Mouse (Mus musculus) limb, embryonic 12.5 days (tissue): ENCODE measurements around the gene Atp8a2. TPM values are rescaled to one million over a fixed set of nuclear protein-coding genes. Genes with fewer than 3 reads are reported as not detected.
"Not testable (repeated sequence)": the region's sequence is repeated elsewhere in the genome, so short reads cannot be mapped to it uniquely, and the experiment has no call there.

ENCODE experiments used
- ATAC-seq: fragments of 200-750 bp; cut with Nextera tagmentation; 2 replicates; pipeline ENCODE4 v1.8.0; 2017; ENCODE audit warnings: low read depth, moderate TSS enrichment; ENCODE audit not compliant: insufficient number of reproducible peaks, insufficient read depth, low FRiP score, low TSS enrichment
- H3K27ac ChIP-seq: fragments of 300-500 bp; sonication (generic); 2 replicates; pipeline ENCODE4 v1.5.1; 2016; ENCODE audit warnings: mild to moderate bottlenecking, moderate library complexity
- H3K27me3 ChIP-seq: fragments of 300-500 bp; sonication (generic); 2 replicates; pipeline ENCODE4 v1.6.1; 2016; ENCODE audit warnings: mild to moderate bottlenecking, moderate library complexity
- H3K36me3 ChIP-seq: fragments of 300-500 bp; sonication (generic); 2 replicates; pipeline ENCODE4 v1.6.1; 2016; ENCODE audit warnings: mild to moderate bottlenecking, moderate library complexity
- H3K4me1 ChIP-seq: fragments of 300-500 bp; sonication (generic); replicated peaks from 2 replicates; pipeline ENCODE4 v1.6.1; 2016
- H3K4me2 ChIP-seq: fragments of 300-500 bp; sonication (generic); 2 replicates; pipeline ENCODE4 v1.6.1; 2016; ENCODE audit warnings: mild to moderate bottlenecking, moderate library complexity
- H3K4me3 ChIP-seq: fragments of 300-500 bp; sonication (generic); replicated peaks from 2 replicates; pipeline ENCODE4 v1.5.1; 2016; ENCODE audit warnings: mild to moderate bottlenecking
- H3K9ac ChIP-seq: fragments of 300-500 bp; sonication (generic); replicated peaks from 2 replicates; pipeline ENCODE4 v1.6.1; 2016; ENCODE audit warnings: mild to moderate bottlenecking, moderate library complexity
- H3K9me3 ChIP-seq: fragments of 300-500 bp; sonication (generic); 2 replicates; pipeline ENCODE4 v1.6.1; 2016; ENCODE audit warnings: mild to moderate bottlenecking, moderate library complexity
- WGBS: fragments of 180-500 bp; shearing (Covaris S2); methylation state at CpG from one replicate; pipeline ENCODE4 v1.1.7; 2016; 5-methylcytosine and 5-hydroxymethylcytosine counted together
- polyA plus RNA-seq: library from polyadenylated mRNA; unstranded; fragments of >200 nt; fragmentation: Nextera tagmentation; extraction: Ambion mirVana; gene quantifications from 2 replicates; pipeline ENCODE4 v1.2.1, GENCODE M21; 2016

Atp8a2 gene
- polyA plus RNA-seq, 1 experiment from 2014 or later = 6.7 TPM

GRCm38 (mm10) chr14:59839951-59840720 is 356.8 kb downstream of the Atp8a2 start:
- Histone ChIP-seq H3K36me3 (no peaks in the 10 kb centered on the region), H3K4me1 (peaks cover 19% of the 10 kb centered on the region), H3K9ac (no peak overlapping the region), H3K4me3 (no peak overlapping the region), H3K27ac (no peak overlapping the region), H3K27me3 (peaks cover 8% of the 10 kb centered on the region; the same call in 1 of the 2 replicates), H3K4me2 (no peak overlapping the region), H3K9me3 (no peaks in the 10 kb centered on the region)
- WGBS = 44% methylated on average over 14 of the region's 14 CpGs
- no peak for ATAC-seq

GRCm38 (mm10) chr14:59838446-59839259 is 358.3 kb downstream of the Atp8a2 start:
- H3K4me2 ChIP-seq, H3K9ac ChIP-seq, H3K36me3 ChIP-seq, H3K4me1 ChIP-seq, H3K4me3 ChIP-seq, H3K9me3 ChIP-seq, ATAC-seq, H3K27me3 ChIP-seq, H3K27ac ChIP-seq: not testable (repeated sequence)
- WGBS = 84% methylated on average over 1 of the region's 3 CpGs

GRCm38 (mm10) chr14:59837691-59838241 is 359.2 kb downstream of the Atp8a2 start:
- WGBS = no CpG with 5 or more reads among the region's 3 CpGs
- H3K27ac ChIP-seq, H3K4me2 ChIP-seq, H3K27me3 ChIP-seq, H3K36me3 ChIP-seq, H3K4me3 ChIP-seq, H3K4me1 ChIP-seq, H3K9ac ChIP-seq, H3K9me3 ChIP-seq, ATAC-seq: not testable (repeated sequence)

- H3K36me3 ChIP-seq = no peaks in the 10 kb centered on the region
- WGBS = 51% methylated on average over 10 of the region's 10 CpGs
- 0 out of 2 replicates have a peak overlapping the region, but pooled peaks have one; percentile 17 for H3K27ac ChIP-seq
- no peak overlapping the region for H3K4me3 ChIP-seq
- H3K9me3 ChIP-seq = no peaks in the 10 kb centered on the region
- ATAC-seq = no peak
- no peak overlapping the region for H3K9ac ChIP-seq
- H3K4me1 ChIP-seq = peaks cover 9% of the 10 kb centered on the region
- no peak overlapping the region for H3K4me2 ChIP-seq
- H3K27me3 ChIP-seq = peaks cover 8% of the 10 kb centered on the region; the same call in 1 of the 2 replicates
Measured at GRCm38 (mm10) chr14:59836876-59837543, 360.0 kb downstream of the Atp8a2 start.

- Histone ChIP-seq H3K27me3 (no peaks in the 10 kb centered on the region), H3K4me3 (no peak overlapping the region), H3K27ac (no peak overlapping the region), H3K9me3 (no peaks in the 10 kb centered on the region), H3K4me2 (no peak overlapping the region), H3K4me1 (peaks cover 24% of the 10 kb centered on the region), H3K36me3 (no peaks in the 10 kb centered on the region), H3K9ac (no peak overlapping the region)
- ATAC-seq = no peak
- WGBS = 79% methylated on average over 5 of the region's 5 CpGs
Measured at GRCm38 (mm10) chr14:59829580-59829979, 367.4 kb downstream of the Atp8a2 start.

GRCm38 (mm10) chr14:59827409-59827808 is 369.6 kb downstream of the Atp8a2 start:
- Histone ChIP-seq H3K36me3 (no peaks in the 10 kb centered on the region), H3K4me1 (peaks cover 24% of the 10 kb centered on the region), H3K9me3 (no peaks in the 10 kb centered on the region), H3K4me2 (no peak overlapping the region), H3K27me3 (no peaks in the 10 kb centered on the region), H3K27ac (peak overlapping the region; percentile 47), H3K4me3 (no peak overlapping the region), H3K9ac (no peak overlapping the region)
- 0 out of 2 replicates have a peak, but pooled peaks have one; percentile 79 for ATAC-seq
- WGBS = 31% methylated on average over 5 of the region's 5 CpGs

- no peak overlapping the region for H3K4me3 ChIP-seq
- peaks cover 7% of the 10 kb centered on the region; the same call in 1 of the 2 replicates for H3K9me3 ChIP-seq
- no peaks in the 10 kb centered on the region for H3K36me3 ChIP-seq
- no peak overlapping the region for H3K9ac ChIP-seq
- no peak overlapping the region for H3K27ac ChIP-seq
- no peak overlapping the region for H3K4me2 ChIP-seq
- ATAC-seq = no peak
- WGBS = 72% methylated on average over 3 of the region's 3 CpGs
- no peaks in the 10 kb centered on the region for H3K27me3 ChIP-seq
- peaks cover 18% of the 10 kb centered on the region for H3K4me1 ChIP-seq
Measured at GRCm38 (mm10) chr14:59820115-59820419, 376.9 kb downstream of the Atp8a2 start.

GRCm38 (mm10) chr14:59819215-59820114 is 377.5 kb downstream of the Atp8a2 start:
- no peak for ATAC-seq
- 55% methylated on average over 5 of the region's 5 CpGs for WGBS

GRCm38 (mm10) chr14:59810316-59810715 is 386.7 kb downstream of the Atp8a2 start:
- not testable (repeated sequence) for H3K36me3 ChIP-seq
- peak; percentile 56; the same call in 1 of the 2 replicates for ATAC-seq

More at GRCm38 (mm10) chr14:59819215-59820114, 377.5 kb downstream of the Atp8a2 start:
- H3K9me3 ChIP-seq = peaks cover 7% of the 10 kb centered on the region; the same call in 1 of the 2 replicates
- no peaks in the 10 kb centered on the region for H3K27me3 ChIP-seq
- no peaks in the 10 kb centered on the region for H3K36me3 ChIP-seq
- H3K9ac ChIP-seq = no peak overlapping the region
- no peak overlapping the region for H3K4me3 ChIP-seq
- H3K4me2 ChIP-seq = no peak overlapping the region
- H3K4me1 ChIP-seq = peaks cover 24% of the 10 kb centered on the region
- no peak overlapping the region for H3K27ac ChIP-seq

GRCm38 (mm10) chr14:59809790-59810189 is 387.2 kb downstream of the Atp8a2 start:
- H3K9me3 ChIP-seq = no peaks in the 10 kb centered on the region
- H3K4me2 ChIP-seq = no peak overlapping the region
- peak; percentile 72; the same call in 1 of the 2 replicates for ATAC-seq
- H3K4me3 ChIP-seq = no peak overlapping the region
- no peak overlapping the region for H3K27ac ChIP-seq
- H3K27me3 ChIP-seq = no peaks in the 10 kb centered on the region
- peaks cover 49% of the 10 kb centered on the region for H3K4me1 ChIP-seq
- no peak overlapping the region for H3K9ac ChIP-seq
- WGBS = 26% methylated on average over 4 of the region's 4 CpGs
- no peaks in the 10 kb centered on the region for H3K36me3 ChIP-seq

More at GRCm38 (mm10) chr14:59810316-59810715, 386.7 kb downstream of the Atp8a2 start:
- peaks cover 51% of the 10 kb centered on the region for H3K4me1 ChIP-seq
- not testable (repeated sequence) for H3K9ac ChIP-seq, H3K27me3 ChIP-seq, H3K9me3 ChIP-seq, H3K4me3 ChIP-seq, H3K4me2 ChIP-seq
- WGBS = 80% methylated on average over 2 of the region's 2 CpGs
- peak overlapping the region; percentile 29; the same call in 1 of the 2 replicates for H3K27ac ChIP-seq
